Mouse (Mus musculus) right cerebral cortex, adult 2 months (tissue): ENCODE results near the gene Cntnap5a.
A peak's percentile ranks its signal among the peaks of the same experiment; 100 is the strongest.

Source experiments
- DNase-seq, 2 experiments: peaks; one replicate each; pipeline ENCODE4 v3.0.0; 2021 to 2022; ENCODE audit warnings: low spot score in 2 of 2

Cntnap5a gene

DNA sequence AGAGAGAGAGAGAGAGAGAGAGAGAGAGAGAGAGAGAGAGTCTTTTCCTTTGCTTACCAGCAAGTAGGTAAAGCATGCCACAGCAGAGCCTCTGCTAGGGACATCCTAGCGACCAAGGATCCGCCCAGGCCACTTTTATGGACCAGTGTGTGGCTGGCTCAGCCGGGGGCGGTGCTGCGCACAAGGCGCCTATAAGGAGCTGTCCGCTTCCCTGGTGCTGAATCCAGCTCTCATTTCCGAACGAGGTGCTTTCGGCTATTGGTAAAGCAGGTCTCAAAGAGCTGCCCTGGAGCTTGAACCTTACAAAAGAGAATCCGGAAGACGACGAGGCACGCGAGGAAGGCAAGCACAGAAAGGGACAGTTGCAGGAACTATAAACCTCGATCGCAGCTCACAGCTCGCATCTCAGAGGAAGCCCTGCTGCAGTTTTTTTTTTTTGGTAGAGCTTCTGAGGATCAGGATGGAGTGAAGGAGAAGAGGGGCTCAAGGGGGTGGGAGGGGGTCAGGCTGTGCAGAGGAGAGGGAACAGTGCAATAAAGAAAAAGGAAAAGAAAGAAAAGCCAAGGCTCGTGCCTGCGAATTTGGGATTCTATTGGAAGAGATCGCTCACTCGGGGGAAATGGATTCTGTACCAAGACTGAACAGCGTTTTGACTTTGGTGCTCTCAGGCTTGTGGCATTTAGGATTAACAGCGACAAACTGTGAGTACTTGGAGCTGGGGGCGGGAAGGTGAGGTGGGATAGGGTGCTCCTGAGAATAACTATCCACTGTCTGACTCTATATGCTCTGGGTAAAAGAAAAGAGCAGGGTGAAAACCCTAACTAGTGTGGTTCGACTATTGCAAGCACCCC lies at the start of gene Cntnap5a:
TSS of gene Cntnap5a (plus strand) at position 239 of the 851 bp plus-strand sequence.
- peak; percentile 67 to 69 for DNase-seq

DNA sequence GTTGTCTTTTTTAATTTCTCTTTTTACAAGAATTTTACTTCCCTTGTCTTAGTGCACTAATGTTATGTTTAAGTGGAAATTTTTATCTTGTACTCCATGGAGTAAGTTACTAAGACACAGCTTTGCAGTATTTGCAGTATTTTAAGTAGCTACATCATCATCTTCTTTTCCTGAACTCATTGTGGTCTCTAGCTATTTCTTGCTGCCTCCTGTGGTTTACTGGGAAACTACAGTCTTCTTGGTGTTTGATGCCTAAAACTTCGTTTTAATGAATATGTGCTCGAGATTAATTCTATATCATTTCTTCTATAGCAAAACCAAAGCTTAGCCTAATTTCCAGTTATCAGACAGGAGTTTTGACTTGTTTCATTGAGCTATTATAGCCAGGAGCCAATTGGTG lies 37.6 kb upstream of the Cntnap5a start:
- peak in 1 of 2 experiments; percentile 7 for DNase-seq

DNA sequence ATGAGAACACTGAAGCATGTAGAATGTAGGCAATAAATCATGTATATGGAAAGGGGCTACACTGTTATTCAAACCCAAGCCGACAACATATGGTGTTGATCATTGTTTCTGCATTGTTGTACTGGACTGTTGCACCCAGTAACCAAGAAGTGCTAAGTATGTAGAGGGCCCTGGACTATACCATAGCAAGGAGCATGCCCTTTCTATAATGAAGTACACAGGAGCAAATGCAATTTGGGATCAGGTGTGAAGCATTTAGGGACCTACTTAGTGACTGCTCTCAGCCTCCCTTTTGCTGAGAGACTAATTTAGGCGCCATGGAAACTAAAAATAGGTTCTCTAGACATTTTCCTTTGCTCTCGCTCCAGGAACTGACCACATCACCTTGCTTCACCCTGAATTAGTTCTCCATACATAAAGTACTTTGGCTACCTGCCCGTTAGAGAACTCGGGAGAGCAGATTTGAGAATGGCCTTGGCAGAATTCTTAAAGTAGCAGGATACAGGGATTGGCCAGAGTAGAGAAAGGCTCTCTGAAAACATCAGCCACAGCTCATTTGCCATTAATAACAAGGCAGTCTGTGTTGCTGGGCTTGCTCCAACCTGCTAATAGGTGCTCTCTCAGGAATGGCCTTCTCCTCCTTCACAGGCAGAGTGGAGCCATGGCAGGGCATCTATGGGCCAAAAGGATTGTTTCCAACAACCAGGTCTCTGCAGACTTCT lies 26.1 kb upstream of the Cntnap5a start:
- DNase-seq, result no peak

GRCm38 (mm10) chr1:115686494-115686893 lies 1.9 kb downstream of the Cntnap5a start:
- no peak for DNase-seq

- no peak for DNase-seq
Measured at GRCm38 (mm10) chr1:115699798-115700197, 15.2 kb downstream of the Cntnap5a start.

DNA sequence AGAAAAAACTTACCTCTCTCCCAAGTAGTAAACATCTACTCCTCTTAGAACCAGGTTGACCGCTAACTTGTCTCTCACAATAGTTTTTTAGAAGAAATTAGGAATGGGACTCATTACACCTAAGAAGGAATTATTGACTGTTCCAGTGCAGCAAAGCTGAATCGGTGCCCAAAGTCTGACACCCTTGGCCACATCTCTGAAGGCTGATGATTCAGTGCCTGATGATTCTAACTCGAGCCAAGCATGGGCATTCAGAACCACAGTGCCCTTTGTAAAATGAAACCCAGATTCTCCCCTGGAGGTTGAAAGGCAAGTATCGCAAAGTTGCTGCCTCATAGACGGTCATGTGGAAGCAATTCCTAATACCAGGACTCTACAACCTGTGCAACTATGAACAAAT lies 58.0 kb downstream of the Cntnap5a start:
- DNase-seq, result no peak

DNA sequence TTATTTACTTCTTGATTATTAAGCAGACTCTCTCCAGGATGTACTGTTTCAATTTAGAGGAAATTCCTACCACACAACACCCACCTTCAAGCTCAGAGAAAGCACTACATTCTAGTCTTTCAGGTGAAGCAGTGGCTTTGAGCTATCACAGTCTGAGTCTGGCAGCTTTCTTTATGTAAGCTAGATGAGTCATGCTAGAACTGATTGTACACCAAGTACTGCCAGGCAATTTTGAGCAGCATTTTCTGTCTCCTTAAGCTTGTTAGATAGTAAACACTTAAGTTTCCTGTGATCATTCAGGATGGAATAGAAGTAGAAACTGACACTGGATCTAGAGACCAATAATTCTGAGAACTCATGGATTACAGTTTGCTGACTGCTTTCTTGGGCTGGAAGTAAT lies 61.0 kb downstream of the Cntnap5a start:
- DNase-seq, result peak in 1 of 2 experiments; percentile 20

GRCm38 (mm10) chr1:115784737-115785136 lies 100.2 kb downstream of the Cntnap5a start:
- no peak for DNase-seq

GRCm38 (mm10) chr1:115842591-115842990 lies 158.0 kb downstream of the Cntnap5a start:
- DNase-seq, result no peak

GRCm38 (mm10) chr1:115847605-115848004 lies 163.0 kb downstream of the Cntnap5a start:
- DNase-seq, result no peak

DNA sequence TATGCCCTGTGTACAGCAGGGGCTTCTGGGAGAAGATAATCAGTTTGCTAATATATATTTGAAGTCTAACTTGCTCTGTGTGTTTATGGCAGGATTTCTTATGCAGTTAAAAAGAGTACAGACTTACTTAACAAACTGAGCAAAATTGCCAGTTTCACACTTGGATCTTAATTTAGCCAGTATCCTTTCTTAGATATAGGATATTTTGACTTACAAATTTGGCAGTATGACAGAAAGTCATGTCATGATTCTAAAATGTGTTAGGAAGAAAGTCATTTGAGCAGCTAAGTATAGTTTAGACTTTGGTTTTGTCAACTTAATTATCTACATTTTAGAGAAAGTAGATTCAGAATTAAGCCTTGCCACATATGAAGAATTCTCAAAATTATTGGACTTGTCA lies 167.7 kb downstream of the Cntnap5a start:
- no peak for DNase-seq

GRCm38 (mm10) chr1:115918396-115918795 lies 233.8 kb downstream of the Cntnap5a start:
- DNase-seq, result no peak

GRCm38 (mm10) chr1:115925953-115926665 lies 241.6 kb downstream of the Cntnap5a start:
- no peak for DNase-seq

GRCm38 (mm10) chr1:115932045-115932444 lies 247.5 kb downstream of the Cntnap5a start:
- DNase-seq, result peak; percentile 26 to 27

- DNase-seq, result peak in 1 of 2 experiments; percentile 19
Measured at GRCm38 (mm10) chr1:115945892-115946291, 261.3 kb downstream of the Cntnap5a start.

DNA sequence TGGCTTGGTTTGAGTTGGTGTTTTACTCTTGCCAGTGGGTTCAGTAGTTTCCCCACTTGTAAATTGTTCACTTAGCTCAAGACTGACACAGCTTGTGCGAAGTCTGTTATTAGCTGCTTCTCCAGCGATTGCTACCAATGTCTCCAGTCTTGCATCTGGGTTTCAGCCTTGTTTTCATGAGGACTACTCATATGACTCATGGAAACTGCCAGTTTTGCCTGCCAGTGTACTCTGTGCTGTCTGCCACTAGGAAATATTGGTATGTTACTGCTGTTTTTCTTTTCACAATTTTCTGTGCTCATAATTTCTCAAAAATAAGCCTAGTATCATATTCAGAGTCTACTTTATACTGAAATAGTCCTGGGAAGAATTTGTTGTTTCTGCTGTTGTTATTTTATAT lies 272.0 kb downstream of the Cntnap5a start:
- DNase-seq, result peak in 1 of 2 experiments; percentile 10

GRCm38 (mm10) chr1:115964993-115965575 lies 280.5 kb downstream of the Cntnap5a start:
- peak; percentile 13 to 36 for DNase-seq

DNA sequence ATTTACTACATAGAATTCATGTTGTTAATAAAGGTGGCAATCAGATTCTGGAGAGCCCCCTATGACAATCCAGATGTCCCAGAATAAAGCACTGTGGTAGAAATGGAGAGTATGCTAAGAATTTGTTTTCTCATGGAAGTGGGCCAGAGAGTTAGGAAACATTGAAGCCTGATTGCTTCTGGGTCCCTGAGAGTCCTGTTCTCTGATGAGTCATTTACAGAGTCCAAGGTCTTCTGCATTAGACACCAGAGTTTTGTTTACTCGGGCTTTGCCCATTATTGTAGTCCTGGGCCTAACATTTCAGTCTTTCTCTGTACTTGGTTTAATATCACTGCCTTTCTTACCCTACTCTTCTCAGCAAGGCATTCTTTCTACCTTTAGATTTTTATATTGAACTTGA lies 305.6 kb downstream of the Cntnap5a start:
- DNase-seq, result no peak

DNA sequence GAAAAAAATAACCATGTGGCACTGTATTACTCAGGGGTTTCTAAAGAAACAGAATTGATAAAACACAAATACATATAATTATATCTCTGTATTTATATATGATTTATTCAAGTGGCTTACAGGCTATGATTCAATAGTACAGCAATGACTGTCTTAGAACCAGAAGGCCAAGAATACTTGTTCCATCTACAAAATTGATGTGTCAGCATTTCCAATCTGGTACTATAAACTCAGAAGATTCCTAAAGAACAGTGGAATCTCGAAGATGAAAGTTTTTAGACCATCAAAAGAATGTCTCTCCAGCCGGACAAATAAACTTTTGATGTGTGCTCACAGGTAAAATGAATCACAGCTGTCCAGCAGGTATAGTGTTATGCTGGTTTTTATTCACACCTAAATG lies 331.2 kb downstream of the Cntnap5a start:
- DNase-seq, result no peak

DNA sequence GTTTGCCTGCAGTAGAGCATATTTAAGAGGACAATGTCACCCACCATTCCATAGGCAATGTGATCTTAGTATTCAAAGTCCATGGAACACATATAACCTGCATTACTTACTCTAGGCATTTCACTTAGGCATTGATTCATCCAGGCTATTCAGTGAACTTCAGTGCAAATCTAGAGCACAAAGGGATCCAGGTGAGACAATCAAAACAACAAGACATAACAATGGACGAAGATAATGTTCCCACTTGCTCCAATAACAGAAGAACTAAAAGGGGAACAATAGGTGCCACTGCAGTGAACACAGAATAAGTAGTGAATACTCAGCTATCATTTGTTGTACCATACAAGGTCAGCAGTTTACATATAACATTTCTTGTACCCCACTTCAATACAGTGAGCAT lies 345.1 kb downstream of the Cntnap5a start:
- DNase-seq, result no peak

DNA sequence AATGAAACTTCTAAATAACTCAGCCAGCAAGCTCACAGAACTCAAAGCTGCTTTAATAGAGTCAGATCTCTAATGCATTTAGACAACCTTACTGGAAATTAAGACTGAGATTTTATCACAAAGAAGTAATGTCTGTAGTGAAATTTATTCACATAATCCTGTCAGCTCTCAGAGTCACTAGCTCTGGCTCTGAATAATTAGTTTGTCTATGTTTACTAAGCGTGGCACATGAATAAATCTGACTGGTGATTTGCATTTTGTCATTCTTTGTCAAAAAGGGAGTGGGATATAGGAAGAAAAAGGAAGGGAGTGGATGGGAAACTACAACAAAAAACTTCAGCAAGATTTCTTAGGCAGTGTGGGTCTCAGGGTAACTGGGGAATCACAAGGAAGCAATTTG lies 351.3 kb downstream of the Cntnap5a start:
- no peak for DNase-seq

DNA sequence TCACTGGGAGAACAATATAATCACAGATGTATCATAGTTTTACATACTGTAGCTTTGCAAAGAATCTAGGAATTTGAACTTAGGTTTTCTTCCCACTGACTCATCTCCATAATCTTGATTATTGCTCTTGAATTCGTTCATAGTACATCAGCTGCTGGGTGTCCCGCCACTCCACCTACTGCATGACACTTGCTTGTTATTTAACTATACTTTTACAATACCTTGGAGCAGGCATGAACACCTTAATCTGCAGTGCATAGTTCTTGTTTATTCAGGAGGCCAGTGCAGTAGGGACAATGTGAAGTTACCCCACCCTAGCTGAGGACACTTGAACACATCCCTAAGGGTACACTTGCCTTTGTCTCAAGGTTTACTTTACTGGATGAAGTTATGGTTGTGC lies 352.3 kb downstream of the Cntnap5a start:
- DNase-seq, result no peak
